Mouse (Mus musculus): ENCODE results near the gene Tiam1.
A peak's percentile ranks its signal among the peaks of the same experiment; 100 is the strongest.

The Tiam1 gene

DNA sequence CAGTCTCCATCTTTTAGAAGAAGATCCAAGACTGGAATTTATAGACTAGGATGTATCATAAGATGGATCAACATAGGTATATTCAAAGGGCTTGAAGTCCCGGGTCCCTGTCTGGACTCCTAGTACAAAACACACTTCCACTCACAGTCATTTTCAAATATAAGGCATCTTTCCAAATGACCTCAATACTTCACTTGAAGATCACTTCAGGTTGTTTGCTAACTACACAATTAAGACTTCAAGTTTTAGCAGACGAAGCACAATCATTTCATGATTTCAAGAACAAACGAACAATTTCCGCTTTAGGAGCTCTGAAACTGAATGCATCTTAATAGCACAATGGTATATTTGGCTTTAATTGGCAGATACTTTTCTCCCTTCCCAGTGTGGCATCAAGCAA is 228.6 kb downstream of the Tiam1 start:
- DNase-seq (ENCODE audit: low read depth, low spot score), result no peak

DNA sequence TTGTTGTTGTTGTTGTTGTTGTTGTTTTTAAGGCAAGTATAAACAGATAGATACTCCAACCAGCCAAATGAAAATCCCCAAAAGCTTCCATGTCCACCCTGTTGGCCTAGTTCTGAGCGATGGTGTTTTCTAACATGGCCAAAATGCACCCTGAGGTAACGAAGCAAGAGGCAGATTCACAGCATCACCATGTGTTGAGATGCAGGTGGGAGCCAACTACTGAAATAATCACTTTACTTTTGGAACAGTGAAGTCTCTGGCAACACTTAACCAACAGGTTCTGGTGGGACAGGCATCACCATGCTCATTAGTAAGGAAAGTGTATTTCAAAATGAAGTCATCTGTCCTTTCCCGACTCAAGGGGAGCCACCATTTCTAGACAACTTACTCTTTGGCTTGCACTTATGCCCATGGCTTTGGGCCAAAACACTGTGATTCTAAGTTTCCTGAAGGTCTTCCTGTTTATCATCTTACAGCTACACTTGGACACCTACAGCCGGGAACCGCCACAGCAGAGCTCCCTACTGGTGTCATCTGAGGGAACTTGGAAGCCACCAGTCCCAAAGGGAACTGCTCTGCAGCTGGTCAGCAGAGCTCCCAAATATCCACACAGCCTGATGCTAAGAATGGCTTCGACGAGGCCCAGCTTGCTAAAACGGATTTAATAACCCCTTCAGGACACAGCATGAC is 230.7 kb downstream of the Tiam1 start:
- peak; percentile 47 for DNase-seq (ENCODE audit: low read depth, low spot score)

DNA sequence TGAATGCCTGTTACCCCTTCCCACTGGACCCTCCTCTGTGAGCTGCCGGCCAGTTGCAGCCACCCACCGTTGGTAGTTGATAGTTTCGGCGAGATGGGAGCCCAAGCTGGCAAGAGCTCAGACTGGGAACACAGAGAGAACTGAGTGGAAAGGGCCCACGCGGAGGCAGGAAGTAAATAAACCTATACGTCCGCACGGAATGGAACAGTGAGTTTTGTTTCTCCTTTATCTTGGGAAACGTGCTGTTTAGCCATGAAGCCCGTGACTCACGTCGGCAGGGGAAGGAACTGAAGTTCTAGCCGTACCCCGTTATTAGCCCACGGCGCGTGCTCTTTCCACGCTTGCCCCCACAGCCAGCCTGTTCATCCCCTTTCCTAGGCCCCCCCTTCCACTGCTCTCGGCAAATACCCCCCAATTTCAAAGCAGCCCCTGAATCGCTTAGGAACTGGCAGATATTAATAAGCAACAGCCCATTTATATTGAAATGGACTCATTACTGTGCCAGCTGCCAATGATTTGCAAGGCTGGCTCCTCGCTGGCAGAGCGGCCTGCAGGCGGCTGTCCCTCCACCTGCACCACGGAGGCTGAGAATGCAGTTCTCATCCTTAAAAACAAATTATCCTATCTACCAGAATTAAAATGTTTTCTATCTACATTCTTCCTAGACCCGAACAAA is 234.0 kb downstream of the Tiam1 start:
- no peak for DNase-seq (ENCODE audit: low read depth, low spot score)

DNA sequence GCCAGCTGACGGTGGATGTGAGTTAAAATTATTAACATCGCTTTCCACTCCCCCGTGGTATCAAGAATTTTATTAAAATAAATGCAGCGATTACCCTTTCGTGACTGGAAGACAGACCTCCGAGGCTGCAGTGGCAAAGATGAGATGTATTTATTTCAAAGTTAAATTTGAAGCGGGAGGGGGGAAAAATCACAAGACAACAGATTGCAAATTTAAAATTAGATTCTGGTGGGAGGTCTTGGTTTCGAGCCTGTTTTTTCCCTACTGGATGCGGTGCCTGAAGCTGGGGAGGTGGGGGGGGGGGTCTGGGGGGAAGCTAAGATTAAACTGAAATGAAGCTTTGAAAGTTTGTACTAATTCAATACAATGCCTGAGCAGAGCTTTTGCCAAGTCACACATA is 235.9 kb downstream of the Tiam1 start:
- no peak for DNase-seq (ENCODE audit: low read depth, low spot score)

DNA sequence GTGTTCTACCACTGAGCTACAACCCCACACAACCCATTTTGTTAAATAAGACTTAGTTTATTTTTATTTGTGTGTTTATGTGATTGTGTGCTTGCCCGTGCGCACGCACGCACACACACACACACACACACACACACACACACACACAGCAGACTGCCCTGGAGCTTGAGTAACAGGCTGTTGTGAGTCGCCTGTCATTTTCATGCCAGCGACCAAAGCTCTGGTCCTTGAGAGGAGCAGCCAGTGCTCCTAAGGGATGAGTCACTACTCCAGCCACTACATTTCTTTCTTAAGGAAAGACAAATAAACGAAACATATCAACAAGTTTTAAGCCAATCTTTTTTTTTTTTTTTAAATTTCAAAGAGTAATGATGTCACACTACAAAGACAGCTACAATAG is 236.7 kb downstream of the Tiam1 start:
- DNase-seq (ENCODE audit: low read depth, low spot score), result no peak

DNA sequence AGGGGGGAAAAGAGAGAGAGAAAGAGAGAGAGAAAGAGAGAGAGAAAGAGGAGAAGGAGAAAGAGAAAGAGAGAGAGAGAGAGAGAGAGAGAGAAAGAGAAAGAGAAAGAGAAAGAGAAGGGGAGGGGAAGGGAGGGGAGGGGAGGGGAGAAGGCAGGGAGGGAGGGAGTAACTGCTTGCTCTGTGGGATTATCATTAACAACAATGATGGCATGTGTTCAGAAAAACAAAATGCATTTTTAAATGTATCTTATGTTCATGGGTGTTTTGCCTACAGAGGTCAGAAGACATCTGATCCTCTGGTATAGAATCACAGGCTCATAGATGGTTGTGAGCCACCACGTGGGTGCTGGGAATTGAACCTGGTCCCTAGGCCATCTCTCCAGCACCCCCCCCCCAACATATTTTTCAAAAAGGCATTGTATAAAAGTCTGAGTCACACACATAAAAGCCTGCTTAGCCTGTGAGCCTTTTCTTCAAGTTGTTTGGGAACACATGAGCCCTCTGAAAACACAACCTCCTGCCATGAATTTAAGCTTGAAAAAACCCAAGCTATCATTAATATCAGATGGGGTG is 237.8 kb downstream of the Tiam1 start:
- no peak for DNase-seq (ENCODE audit: low read depth, low spot score)

DNA sequence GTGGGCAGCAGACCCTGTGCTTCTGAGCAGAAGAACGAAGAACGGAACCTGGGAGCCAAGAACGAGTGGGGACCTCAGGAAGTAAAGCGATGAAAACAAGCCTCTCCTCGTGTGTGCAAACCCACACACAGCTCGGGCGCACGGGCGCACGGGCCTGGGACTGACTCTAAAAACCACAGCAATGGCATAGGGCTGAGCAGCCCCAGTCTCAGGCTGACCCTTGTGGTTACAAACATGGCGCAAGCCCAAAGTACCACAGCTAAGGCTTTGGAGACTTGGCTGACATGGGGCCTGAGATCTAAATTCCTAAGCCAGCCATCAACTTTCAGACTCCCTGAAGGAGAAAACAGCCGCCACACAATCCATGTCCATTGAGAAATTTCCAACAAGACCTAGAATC is 239.4 kb downstream of the Tiam1 start:
- no peak for DNase-seq (ENCODE audit: low read depth, low spot score)

DNA sequence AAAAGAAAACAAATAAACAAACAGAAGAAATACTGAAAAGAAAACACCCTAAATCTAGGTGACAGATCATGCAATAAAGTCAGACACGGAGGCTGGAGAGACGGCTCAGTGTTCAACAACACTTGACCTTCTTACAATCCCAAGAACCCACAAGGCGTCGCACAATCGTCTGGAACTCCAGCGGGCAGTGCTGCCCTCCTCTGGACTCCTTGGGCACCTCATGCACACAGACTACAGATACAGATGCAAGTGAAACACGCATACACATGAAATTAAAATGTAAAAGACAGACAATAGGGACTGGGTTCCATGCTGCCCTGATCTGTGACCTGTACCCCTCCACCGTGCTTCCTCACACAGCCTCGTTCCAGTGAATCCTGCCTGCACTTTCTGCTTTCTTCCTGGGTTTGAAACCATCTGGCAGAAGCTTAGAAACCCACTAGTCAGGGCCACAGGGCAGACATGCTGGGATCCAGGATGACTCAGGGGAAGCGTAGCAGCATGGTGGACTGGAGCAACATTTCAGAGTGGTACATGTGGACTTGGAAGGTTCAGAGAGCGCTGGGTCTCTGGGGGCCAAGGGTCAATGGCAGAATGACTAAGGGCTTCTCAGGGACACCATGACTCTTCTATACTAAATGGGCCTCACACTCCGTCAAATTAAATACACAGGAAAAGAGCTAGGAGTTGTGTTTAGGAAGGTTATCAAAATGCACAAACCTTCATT is 240.8 kb downstream of the Tiam1 start:
- DNase-seq (ENCODE audit: low read depth, low spot score), result no peak

DNA sequence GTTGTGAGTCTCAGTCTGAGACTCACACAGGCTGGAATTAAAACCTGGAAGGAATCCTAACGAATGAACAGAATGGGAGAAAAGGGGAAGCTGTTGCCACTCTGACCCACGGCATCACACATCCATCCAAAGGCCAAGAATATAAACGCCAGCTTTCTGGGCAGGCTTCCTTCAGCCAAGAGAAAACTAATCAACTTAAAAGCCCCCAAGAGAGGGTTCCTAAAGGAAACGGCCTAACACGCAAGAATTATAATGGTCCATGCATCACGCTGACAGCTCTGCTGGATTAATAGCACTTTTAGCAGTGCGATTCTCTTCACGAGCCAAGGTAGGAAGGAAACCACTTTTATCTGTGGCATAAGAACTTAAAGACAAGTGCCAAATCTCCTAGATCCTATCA is 242.9 kb downstream of the Tiam1 start:
- DNase-seq (ENCODE audit: low read depth, low spot score), result no peak

DNA sequence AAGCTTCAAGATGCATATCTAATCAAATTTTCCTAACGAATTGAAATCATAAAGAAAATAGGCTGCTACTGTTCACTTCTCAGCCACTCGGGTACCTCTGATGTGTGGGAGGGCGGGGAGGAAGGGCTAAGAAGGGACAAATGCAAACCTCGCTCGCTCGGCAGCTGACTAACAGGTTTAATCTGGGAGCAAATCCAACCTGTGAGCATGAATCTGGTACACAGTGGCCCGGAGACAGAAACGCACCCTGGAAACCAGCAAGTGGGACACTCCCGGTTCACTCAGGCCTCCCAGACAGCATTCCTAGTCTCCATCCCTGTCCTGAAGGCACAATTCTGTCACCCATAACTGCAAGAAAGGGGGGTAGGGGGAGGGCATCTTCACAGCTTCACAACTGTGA is 244.4 kb downstream of the Tiam1 start:
- no peak for DNase-seq (ENCODE audit: low read depth, low spot score)

DNA sequence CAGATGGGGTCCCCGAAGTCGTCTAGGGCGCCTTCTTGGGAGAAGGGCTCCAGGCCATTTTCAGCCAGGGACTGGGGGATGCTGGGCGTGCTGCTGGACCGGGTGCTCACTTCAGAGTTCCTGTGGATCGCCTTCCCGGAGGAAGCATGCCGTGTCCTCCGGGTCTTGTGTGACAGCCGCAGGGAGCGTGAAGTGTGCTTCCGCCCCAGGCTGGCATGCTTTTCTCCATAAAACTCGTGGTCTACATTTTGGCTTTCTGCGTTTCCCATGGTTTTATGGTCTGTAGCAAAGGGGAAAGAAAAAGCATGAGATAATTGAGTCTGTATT is 245.3 kb downstream of the Tiam1 start:
- no peak for DNase-seq (ENCODE audit: low read depth, low spot score)

DNA sequence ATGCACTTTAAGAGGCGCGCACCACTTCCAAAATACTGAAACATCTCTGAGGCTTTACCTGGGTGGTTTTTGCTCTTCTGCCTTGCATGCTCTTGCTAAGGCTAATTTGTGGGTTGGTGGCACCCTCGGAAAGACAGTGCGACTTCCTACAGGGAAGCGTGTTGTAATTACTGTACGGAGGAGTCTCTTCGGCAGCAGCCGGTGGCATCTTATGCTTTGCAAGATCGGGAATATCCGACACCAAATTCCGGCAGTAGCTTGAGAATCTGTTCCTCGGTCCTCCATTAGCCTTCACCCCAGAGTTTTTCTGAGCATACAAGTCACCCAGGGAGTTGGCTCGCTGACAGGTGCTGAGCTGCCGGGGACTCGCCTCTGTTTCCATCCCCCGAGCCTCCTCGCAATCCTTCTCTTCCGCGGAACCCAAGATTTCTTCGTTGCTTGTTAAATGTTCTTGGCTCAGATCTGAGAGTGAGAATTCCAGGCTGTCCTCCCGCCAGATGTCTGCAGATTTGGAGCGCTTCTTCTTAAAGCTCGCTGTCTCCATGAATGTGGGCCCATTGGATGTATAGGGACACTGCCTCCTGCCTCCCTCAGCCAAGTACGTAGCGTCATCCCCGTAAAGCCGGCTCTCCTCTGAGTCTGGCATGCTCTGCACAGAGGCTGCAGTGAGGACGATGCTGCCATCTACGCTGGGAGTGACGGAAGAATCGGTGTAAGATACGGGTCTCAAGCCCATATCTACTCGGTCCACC is 245.8 kb downstream of the Tiam1 start:
- peak; percentile 29 for DNase-seq (ENCODE audit: low read depth, low spot score)

DNA sequence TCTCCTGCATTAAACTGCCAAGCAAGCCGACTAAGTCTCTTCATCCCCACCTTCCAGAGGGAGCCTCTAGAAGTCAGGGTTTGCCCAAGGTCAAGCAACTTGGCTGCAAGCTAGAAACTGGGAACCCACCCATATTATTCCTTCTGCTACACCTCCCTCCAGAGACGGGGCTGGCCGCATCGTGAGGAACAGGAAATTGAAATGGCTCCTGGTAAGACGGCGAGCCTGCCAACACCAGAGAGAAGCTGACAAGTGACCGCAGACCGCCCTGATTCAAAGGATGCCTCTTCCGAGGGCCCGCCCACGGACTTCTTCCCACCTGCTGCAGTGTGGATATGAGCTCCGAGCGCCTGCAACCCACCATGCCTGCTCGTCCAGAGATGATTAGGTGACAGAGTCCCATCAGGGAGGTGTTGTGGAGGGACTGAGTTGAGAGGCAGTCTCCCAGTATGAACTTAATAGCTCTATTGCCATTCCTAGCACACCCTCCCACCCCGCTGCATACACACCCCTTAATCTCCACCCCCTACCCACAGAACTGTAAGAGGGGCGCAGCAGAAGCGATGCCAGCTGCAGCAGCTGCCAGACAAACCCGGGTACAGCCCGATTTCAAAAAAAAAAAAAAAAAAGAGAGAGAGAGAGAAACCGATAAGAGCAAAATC is 246.6 kb downstream of the Tiam1 start:
- DNase-seq (ENCODE audit: low read depth, low spot score), result peak; percentile 65

DNA sequence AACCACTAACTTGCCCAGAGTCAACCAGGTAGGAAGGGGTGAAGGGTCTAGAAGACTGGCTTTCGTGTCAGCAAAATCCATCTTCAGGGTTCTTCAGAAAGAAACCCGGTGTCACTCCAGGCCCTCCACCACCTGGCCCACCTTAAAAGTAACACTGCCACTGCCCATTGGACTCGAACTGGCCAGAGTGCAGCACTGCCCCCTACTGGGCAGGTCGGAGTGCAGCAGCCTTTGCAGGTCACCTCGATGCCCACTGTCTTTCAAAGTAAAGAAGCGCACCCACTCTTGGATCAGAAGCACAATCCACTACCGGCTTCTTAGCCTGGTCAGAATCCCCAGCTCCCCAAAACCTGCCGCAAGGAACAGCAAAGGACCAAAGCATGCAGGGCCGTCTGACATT is 247.2 kb downstream of the Tiam1 start:
- DNase-seq (ENCODE audit: low read depth, low spot score), result peak; percentile 18

DNA sequence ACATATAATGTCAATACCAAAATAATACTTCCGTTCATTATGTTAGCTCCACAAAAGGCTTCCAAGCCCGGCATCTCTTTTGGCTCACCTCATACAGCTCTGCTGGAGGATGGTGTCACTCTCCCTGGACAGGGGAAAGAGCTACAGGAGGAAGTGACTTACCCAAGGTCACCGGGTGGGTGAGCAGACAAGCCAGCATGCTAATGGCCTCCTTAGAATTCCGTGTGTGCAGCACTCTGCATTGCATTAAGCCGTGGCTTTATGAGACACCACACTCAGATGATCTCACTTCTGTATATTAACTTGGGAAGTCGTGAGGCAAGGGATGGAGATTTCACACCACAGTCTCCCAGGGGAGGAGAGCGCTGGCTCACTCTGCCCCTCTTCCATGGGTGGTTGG is 248.3 kb downstream of the Tiam1 start:
- DNase-seq (ENCODE audit: low read depth, low spot score), result no peak

DNA sequence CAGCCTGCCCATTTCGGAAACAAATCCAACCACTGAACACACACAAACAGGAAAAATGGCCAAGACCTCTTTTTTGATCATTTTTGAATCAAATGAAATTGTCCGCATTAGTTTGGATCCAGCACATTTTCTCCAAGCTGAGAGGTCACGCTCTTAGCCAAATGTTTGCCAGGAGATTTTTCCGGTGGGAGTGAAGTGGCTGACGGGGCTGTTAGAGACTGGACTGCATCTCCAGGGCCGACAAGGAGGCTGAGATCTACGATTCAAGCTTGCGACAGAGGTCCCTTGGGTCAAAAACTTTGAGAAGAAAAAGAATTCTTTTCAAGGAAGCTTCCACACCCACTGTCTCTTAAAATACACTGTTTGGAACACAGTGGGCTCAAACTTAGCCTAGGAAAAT is 248.8 kb downstream of the Tiam1 start:
- DNase-seq (ENCODE audit: low read depth, low spot score), result peak; percentile 75

DNA sequence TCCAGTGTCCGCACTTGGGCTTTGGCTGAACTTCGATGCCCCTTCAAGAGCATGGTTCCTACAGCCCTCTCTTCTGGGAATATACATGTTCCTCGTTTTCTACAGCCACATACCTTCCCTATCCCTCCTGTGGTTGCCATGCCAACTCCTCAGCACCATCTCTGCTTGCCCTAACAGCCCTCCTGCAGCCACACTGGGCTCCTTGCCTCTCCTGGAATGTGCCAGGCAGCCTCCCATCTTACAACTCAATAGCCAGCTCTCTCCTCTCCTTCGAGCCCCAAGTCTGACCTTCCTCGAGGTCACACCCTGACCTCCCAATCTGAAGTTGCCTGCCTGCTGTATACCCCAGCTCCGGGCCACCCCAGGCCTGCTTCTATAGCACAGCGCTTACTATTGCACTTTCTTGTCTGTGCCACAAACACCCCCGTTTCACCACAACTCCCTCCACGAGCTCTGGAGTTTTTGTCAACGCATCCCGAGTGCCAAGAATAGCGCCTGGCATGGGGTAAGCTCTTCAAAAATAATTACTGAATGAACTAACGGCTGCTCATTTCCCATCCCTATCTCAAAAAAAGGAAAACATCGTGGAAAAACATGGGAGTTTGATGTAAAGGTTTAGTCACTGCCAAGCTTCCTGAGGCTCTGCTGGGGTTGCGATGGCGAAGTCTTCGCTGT is 252.9 kb downstream of the Tiam1 start:
- no peak for DNase-seq (ENCODE audit: low read depth, low spot score)

DNA sequence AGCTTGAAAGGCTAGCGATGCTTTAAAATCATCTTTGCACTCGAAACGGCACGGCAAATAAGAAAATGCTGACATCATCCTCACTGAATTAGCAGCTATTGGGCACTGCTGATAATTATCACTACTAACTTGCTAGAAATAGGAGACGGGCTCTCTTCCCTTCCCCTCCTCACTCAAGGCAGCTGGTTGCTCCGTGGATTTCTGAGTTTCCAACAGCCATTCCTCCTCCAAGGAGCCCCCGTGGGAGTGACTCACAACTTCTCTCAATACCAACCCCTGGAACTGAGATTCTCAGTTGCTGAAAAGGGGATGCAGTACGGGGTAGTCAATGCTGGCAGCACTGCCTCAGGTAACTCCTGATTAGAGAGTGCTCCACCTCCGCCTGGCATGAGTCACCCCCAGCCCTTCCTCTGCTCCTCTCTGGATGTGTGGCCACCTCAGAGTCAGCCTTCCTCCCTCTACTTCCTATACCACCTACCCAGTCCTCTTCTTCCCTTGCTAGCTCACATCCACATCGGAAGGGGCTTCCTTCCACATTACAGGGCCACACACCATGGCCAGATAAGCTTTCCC is 253.6 kb downstream of the Tiam1 start:
- no peak for DNase-seq (ENCODE audit: low read depth, low spot score)

DNA sequence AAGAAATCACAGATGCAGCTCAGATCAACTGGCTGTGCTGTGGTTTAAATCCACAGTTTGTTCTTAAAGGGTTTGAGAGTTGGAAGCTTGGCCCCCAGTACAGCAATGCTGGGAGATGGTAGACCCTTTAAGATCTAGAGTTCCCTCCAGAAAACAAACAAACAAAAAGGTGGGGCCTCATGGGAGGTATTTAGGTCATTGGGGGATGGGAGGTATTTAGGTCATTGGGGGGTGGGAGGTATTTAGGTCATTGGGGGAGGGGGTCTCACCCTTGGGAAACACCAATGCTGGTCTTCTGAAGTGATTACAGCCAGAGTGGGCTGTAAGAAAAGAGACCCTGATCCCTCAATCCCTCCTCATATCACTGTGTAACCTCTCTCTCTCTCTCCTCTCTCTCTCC is 257.0 kb downstream of the Tiam1 start:
- DNase-seq (ENCODE audit: low read depth, low spot score), result no peak

DNA sequence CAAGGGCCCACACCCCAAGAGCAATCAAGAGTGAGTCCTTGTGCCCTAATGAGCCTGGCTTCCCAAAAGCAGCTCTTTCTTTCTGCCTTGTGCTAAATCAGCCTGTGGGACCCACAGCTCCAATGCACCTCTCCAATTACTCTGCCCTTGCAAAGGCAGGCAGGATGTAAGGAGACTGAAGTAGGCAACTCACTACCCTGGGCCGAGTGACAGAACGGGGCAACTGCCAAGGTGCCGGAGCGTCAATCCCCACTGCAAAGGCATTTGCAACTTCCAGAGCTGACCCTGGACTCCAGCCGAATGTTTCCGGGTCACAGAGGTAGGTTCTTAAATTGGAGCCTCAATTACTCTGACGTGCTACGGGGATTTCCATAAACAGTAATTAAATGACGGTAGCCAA is 257.9 kb downstream of the Tiam1 start:
- DNase-seq (ENCODE audit: low read depth, low spot score), result peak; percentile 70

DNA sequence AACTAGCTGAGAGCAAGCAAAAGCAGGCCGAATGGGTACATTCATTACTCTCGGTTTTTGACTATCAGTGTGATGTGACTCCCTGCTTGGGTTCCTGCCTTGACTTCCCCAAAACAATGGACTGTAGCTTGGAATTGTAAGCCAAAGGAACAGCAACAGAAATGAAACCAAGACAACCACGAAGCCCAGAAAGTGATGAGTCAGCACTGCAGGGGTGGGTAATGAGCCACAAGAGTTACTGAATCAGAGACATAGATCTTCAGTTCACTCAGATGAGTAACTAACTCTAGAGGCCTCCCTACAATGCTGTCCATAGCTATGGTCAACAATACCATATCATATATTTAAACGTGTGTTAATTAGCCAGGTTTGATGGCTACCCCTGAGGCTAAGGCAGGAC is 259.7 kb downstream of the Tiam1 start:
- no peak for DNase-seq (ENCODE audit: low read depth, low spot score)
